Mouse (Mus musculus): ENCODE data around the gene Herpud1.

Gene Herpud1

DNA sequence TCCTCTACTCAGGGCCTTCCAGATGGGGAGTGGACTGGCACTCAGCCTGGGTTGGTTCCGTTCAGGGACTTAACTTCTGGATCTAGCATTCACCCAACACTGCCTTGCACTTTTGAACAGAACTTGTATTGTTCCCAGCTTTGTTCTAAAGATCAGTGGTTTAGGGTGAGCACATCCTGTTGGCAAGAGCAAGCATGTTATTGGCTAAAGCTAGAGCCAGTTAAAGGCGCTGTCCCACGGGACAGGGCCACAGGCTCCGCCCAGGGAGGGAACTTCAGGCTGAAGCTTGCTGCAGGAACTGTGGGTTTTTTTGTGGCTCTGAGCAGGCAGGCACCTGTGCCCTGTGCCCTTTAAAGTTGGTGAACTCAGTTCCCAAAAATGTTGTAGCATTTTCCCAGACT lies 22.9 kb upstream of the Herpud1 start:
- TF ChIP-seq GATA4 (IDR thresholded peaks at IDR 0.05; ENCODE audit: insufficient replicate concordance, low read length): no peak

DNA sequence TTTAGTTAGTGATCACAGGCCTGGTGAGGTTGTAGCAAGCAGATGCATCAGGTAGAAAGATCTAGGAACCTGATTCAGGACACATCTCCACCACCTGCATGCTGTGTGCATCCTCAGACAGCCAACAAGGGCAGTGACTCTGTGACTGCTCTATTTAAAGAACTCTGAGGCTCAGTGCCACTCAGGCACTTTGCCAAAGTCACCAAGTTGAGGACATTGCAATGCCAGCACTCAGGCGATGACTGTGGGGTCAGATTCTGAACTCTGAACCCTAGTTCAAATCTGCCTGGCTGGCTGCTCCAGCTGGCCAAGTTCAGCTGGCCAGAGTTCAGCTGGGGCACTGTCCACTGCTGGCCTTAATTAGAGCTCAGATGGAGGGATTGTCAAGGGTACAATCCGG lies 22.3 kb upstream of the Herpud1 start:
- TF ChIP-seq GATA4 (IDR thresholded peaks at IDR 0.05; ENCODE audit: insufficient replicate concordance, low read length): no peak; the same call in 1 of the 2 replicates

DNA sequence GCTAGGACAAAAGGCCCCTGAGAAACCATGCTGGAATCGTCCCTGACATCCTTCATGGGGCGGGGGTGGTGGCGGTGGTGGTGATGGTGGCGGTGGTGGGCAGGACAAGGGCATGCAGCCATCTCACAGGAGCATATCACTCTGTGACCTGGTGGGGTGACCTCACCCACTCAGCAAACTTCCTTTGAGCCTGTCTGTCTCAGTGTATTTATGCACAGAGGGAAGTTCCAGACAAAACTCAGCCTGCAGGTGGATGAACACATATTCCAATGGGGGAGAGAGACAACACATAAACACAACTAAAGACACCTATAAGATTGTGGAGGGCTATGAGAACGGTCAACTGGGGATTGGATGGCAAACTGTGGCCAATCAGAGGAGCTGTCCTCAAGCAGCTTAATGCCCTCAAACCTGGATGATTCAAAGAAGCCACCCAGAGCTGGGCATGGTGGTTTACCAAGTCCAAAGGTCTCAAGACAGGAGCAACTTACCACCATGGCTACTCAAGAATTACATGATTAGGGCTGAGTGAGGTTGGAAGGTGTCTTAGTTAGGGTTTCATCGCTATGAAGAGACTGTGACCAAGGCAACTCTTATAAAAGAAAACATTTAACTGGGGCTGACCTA lies 21.4 kb upstream of the Herpud1 start:
- TF ChIP-seq GATA4 (IDR thresholded peaks at IDR 0.05; ENCODE audit: insufficient replicate concordance, low read length): no peak

DNA sequence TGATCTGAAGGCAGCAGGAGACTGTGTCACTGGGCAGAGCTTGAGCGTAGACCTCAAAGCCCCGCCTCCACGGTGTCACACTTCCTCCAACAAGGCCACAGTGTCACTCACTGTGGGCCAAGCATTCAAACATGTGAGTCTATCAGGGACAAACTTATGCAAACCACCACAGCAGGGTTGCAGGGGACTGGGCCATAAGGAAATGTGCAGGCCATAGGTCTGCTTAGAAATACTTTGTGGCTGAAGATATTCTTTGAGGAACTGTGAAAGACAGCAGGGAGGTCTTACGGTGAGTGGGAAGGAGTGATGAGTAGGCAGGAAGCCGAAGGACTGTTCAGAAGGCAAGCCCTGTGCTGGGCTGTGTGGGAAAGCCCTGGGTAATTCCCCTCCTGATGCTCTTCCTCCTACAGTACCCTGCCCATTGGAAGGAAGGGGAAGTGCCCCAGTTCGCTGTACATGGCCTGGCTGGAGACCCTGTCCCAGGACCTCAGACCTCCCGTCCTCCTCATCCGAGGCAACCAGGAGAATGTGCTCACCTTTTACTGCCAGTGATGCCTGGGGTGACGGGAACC lies 20.7 kb upstream of the Herpud1 start:
- no peak for TF ChIP-seq GATA4 (IDR thresholded peaks at IDR 0.05; ENCODE audit: insufficient replicate concordance, low read length)

DNA sequence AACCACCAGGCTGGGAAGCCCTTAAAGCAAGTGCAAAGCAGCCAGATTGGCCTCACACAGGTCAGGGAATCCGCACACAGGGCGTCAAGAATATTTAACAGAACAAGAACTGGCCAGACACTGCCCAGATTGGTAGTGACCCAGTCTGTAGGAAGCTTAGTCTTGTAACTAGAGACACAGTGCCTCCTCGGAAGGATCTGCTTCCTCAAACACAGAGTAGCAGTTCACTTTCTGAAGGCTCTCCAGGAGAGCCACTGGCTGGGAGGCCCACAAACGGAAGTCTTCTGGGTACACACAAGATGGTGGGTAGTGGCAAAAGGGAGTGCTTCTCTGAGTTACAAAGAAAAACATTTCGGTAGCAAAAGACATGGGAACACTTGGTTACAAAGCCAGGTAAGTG lies 15.4 kb upstream of the Herpud1 start:
- TF ChIP-seq GATA4 (IDR thresholded peaks at IDR 0.05; ENCODE audit: insufficient replicate concordance, low read length): no peak

DNA sequence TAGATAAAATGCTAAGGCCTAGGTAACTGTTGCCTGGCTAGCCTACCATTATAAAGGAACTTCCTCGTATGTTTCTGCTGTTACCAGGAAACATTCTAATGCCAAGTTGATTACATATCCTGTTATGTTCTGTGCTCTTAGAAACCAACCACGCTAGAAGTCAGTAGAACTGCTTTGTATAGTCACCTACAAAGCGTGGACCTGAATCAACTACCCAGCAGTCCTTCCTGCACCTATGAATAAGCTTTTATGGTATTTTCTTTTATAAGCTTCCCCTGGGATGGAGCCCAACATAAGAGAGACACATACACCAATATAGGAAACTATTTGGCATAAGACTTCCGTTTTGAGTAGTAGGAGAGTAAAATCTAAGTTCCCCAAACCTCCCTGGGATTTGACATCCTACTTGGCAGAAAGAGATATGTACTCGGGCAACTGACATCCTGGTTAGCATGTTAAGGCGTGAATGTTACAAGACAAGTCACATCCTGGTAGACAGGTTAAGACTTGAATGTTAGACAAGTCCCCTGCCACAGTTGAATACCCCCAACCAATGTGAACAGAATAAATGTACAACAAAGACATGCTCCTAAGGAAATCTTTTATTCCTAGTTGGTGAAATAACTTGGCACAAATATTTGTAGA lies 13.2 kb upstream of the Herpud1 start:
- no peak for TF ChIP-seq GATA4 (IDR thresholded peaks at IDR 0.05; ENCODE audit: insufficient replicate concordance, low read length)

DNA sequence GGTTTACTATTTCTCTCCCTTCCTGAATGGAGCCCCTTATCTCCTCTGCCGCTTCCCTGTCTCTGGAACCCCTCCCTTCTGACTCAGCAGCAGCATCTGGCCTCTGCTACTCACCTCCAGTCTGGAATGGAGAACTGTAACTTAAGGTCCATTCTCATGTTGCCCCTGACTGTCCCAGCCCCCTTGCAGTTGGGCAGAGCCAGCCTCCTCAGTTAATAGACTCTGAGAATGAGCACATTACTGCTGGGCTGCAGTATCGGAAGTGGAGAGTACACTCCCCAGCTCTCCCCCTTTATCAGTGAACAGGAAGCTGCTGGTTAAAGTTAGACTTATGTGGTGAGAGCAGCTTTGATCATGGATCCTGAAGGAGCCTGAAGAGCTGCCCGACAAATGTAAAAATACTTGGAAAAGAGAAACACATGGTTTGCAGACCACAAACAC lies 10.7 kb upstream of the Herpud1 start:
- peak; percentile 54; the same call in 1 of the 2 replicates for TF ChIP-seq GATA4 (IDR thresholded peaks at IDR 0.05; ENCODE audit: insufficient replicate concordance, low read length)

DNA sequence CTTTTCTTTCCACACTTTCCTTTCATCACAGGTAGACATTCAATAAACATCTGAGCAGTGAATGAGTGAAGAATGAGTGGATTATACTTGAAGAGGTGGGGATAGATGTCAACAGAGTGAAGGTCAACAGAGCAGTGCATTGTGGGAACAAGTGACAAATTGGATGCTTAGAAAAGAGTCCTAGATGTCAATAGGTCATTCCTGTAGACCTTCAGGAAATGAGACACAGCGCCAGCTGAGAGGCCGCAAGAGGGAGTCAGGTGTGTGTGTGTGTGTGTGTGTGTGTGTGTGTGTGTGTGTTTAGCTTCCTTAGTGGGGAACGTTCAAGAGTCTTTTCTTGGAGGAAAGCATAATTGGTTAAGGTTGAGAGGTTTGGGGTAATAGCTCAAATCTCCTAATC lies 10.1 kb upstream of the Herpud1 start:
- TF ChIP-seq GATA4 (IDR thresholded peaks at IDR 0.05; ENCODE audit: insufficient replicate concordance, low read length): no peak

DNA sequence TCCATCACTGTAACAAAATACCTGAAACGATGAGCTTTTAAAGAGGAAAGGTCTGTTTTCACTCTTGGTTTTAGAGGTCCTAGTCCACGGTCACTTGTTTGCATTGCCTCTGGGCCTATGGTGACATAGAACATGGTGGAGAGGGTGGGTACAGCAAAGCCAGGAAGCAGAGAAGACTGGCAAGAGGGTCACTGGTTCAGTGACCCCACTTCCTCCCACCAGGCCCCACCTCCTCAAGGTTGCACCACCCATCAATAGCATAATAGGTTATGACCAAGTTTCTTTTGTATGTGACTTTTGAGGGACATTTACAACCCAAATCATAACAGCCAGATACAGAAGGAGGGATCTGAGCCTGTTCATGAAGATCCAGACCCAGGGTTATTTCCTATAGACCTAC lies 9.7 kb upstream of the Herpud1 start:
- TF ChIP-seq GATA4 (IDR thresholded peaks at IDR 0.05; ENCODE audit: insufficient replicate concordance, low read length): no peak

DNA sequence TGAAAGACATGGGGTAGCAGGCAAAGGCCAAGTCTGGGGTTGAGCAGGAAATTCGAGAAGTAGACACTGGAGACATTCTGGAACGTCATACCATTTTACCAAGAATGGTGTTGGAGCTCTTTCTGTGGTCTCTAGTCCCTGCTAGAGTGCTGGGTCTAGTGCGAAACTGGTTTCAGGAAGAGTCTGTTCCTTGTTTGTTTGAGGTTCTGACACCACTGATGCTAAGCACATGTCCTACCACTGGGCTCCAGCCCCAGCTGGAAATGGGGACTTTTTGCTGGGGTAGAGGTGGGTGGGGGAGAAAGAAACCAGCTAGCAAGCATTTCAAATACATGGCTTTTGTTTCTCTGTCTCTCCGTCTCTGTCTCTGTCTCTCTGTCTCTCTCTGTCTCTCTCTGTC lies 9.2 kb upstream of the Herpud1 start:
- no peak for TF ChIP-seq GATA4 (IDR thresholded peaks at IDR 0.05; ENCODE audit: insufficient replicate concordance, low read length)

DNA sequence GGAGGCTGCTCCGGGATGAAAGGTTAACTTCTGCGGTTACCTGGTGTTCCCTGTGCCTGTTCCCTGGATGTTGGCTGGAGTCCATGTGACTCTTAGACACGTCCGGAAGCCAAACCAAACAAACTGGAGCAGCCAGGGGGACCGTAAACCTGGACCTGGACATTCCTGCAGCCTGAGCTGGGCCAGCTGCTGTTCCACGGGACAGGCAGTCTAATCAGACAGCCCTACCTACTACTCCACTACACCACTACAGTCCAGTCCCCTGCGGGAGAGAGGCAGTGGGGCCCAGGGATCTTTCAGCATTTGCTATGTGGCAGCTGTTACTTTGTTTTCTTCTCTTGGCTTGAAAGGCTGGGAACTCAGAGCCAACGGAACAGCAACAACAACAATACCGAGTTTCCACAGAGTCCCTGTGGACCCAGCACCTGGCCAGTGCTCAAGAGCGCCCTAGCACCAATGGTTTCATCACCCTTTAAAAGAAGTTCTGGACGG lies 8.5 kb upstream of the Herpud1 start:
- no peak for TF ChIP-seq GATA4 (IDR thresholded peaks at IDR 0.05; ENCODE audit: insufficient replicate concordance, low read length)

DNA sequence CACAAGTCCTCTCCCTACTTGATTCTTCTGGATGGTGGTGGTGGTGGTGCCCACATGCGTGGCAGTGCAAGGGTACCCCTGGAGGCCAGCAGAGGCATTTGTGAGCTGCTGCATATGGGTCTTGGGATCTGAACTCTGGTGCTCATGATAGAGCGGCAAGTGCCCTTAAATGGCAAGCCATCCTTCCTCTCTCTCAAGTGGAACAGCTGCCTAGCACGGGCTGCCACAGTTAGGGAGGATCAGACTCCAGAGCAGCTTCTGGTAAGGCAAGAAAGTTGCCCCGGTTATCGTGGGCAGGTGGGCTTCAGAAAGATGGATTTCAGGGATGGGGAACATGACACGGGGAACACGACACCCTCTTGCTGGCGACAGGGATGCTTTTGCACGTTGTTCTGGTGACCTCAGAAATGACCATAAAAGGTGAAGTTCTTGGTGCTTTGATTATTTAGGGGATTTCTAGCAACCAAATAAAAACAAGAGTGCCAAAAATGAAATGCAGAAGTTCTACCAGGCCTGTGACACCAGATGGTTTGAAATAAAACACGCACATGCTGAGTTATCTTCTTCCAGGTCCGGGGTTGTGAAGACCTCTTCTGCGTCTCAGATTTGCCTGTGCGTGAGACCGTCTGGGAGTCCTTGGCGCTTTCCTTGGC lies 7.3 kb upstream of the Herpud1 start:
- no peak for TF ChIP-seq GATA4 (IDR thresholded peaks at IDR 0.05; ENCODE audit: insufficient replicate concordance, low read length)

DNA sequence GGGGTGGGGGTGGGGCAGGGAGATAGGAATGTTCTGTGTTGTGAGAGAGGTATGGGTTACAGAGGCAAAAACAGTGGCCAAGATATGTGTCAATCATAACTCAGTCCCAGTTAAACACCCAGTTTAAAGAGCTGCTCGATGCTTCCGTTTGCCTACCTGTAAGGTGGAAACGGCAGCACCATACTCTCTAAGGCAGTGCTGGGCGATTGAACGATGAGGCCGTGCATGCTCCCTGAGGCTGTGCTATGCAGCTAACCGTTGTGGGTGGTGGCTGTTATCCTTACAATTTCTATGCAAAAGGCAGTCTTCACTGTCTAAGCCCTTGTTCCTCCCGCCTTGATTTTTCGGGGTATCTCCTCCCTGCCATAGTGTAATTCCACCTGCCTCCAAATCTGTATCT lies 6.6 kb upstream of the Herpud1 start:
- no peak for TF ChIP-seq GATA4 (IDR thresholded peaks at IDR 0.05; ENCODE audit: insufficient replicate concordance, low read length)

DNA sequence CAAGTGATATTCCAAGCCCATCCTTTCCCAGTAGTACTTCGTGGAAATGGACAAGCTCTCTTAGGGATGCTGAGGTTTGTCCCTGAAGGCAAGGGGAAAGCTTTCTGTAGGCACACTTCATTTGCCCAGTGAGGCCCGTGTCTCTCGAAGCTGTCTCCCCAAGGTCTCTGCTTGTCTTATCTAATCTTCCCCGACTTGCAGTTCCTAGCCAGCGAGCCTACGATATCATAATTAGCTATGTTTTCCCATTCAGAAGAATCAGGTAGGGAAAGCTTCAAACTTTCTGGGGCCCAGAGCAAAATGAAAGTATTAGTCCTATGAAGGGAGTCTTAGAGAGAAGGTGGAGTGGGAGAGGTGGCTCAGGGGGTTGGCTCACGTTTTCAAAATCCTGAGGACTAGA lies 2.1 kb upstream of the Herpud1 start:
- no peak for TF ChIP-seq GATA4 (IDR thresholded peaks at IDR 0.05; ENCODE audit: insufficient replicate concordance, low read length)

DNA sequence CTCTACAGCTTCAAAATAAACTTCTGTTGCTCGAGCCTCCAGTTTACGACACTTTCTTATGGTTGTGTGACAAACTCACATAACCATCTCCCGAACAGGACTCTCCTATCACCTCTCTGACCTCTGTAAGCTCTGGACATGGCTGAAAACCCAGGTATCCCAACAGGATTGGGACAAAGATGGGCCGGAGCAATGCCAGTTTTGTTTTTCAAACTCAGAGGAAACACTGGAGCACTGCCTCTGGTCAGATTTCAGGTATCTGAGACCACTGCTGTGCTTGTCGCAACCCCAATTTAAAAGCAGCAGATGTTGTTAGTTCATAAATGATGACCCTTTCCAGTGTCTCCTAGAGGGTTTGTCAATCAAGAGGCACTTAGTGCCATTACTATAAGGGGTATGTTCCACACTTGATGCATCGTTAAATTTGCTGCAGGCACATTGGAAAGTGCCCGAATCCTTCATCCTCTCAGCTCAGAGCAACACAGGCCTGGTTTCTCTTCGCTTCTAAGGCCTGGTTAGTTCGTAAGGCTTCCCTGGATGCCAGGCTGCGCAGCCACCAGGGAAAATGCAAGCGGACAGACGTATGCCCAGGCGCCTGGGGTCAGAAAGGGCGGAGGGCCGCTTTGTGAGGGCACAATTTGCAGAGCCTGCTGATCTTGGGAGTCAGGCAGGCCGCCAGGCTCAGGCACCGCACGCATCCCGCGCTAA lies 578 bp upstream of the Herpud1 start:
- TF ChIP-seq GATA4 (IDR thresholded peaks at IDR 0.05; ENCODE audit: insufficient replicate concordance, low read length): no peak

Measured in liver, adult (tissue).